Mouse (Mus musculus): ENCODE measurements around the gene Crtc1.

- no peak for TF ChIP-seq EP300 (IDR thresholded peaks at IDR 0.05; ENCODE audit: low read depth)
- no peak for TF ChIP-seq CTCF (IDR thresholded peaks at IDR 0.05; ENCODE audit: low read depth)
Measured at GRCm38 (mm10) chr8:70332878-70333202, 106.5 kb downstream of the Crtc1 start.

Measured in liver, embryonic 14.5 days (tissue).